Mouse (Mus musculus): Measurements from ENCODE around the gene Ppp2r5e.

DNA sequence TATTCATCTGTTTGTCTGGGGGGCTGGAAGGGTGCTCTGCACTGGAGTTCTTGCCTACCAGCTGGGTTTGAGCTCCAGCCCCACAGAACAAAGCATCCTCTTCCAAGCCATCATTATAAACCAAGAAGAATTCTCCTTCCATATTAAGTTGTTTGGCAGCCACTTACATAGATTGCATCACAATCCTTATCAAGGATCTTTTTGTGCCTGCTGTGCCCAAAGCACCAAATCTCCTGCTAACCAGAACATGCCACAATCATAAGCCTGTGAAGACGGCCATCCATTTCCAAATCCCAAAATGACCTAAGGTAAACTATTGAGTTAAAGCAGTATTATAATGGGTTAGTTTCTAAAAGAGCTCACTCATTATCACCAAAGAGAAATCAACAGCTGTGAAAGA, 25.9 kb downstream of the Ppp2r5e start:
- TF ChIP-seq CTCF (conservative IDR thresholded peaks at IDR 0.05; ENCODE audit: insufficient read depth, insufficient read length, low read depth, low read length) = no peak
- TF ChIP-seq POLR2A (IDR thresholded peaks at IDR 0.05; ENCODE audit: low read depth, low read length) = no peak

Measured in kidney, adult 2 months (tissue).